Mouse (Mus musculus) hindbrain, embryonic 11.5 days (tissue): ENCODE measurements at regions not wholly inside any gene's neighbourhood (a gene's known extent, or its start where the extent isn't known, plus 50 kb on each side); places are given as distances from the start of the nearest gene placed in this dataset.
A peak's percentile ranks its signal among the peaks of the same experiment; 100 is the strongest.

Source experiments
- ATAC-seq: fragments of 200-750 bp; cut with Nextera tagmentation; 2 replicates; pipeline ENCODE4 v1.8.0; 2017; ENCODE audit warnings: mild to moderate bottlenecking, moderate TSS enrichment, moderate library complexity; ENCODE audit not compliant: low FRiP score
- DNase-seq: peaks from one replicate; pipeline ENCODE4 v3.0.0-alpha.2; 2015; ENCODE audit warnings: low spot score
- H3K27ac ChIP-seq: fragments of 300-500 bp; sonication (generic); 2 replicates; pipeline ENCODE4 v1.5.1; 2014; ENCODE audit warnings: mild to moderate bottlenecking, low read depth, low read length
- H3K27me3 ChIP-seq: fragments of 300-500 bp; sonication (generic); 2 replicates; pipeline ENCODE4 v1.6.1; 2014; ENCODE audit warnings: mild to moderate bottlenecking, low read length, moderate library complexity, mixed read lengths; ENCODE audit not compliant: control insufficient read depth, insufficient read depth
- H3K36me3 ChIP-seq: fragments of 300-500 bp; sonication (generic); 2 replicates; pipeline ENCODE4 v1.6.1; 2014; ENCODE audit warnings: mild to moderate bottlenecking, low read length, moderate library complexity, mixed read lengths; ENCODE audit not compliant: control insufficient read depth, insufficient read depth
- H3K4me1 ChIP-seq: fragments of 300-500 bp; sonication (generic); replicated peaks from 2 replicates; pipeline ENCODE4 v1.6.1; 2014; ENCODE audit warnings: low read length, mixed read lengths; ENCODE audit not compliant: control insufficient read depth, insufficient read depth
- H3K4me2 ChIP-seq: fragments of 300-500 bp; sonication (generic); replicated peaks from 2 replicates; pipeline ENCODE4 v1.6.1; 2014; ENCODE audit warnings: mild to moderate bottlenecking, low read depth, low read length
- H3K4me3 ChIP-seq: fragments of 300-500 bp; sonication (generic); 2 replicates; pipeline ENCODE4 v1.5.1; 2014; ENCODE audit warnings: low read depth, low read length
- H3K9ac ChIP-seq: fragments of 300-500 bp; sonication (generic); 2 replicates; pipeline ENCODE4 v1.6.1; 2014; ENCODE audit warnings: low read depth, low read length
- H3K9me3 ChIP-seq: fragments of 300-500 bp; sonication (generic); 2 replicates; pipeline ENCODE4 v1.6.1; 2016; ENCODE audit warnings: low read length; ENCODE audit not compliant: control insufficient read depth
- WGBS: fragments of 180-500 bp; shearing (Covaris S2); extraction: QIAGEN DNeasy Blood & Tissue Kit; methylation state at CpG from one replicate; pipeline ENCODE4 v1.1.7; 2014; 5-methylcytosine and 5-hydroxymethylcytosine counted together

GRCm38 (mm10) chr6:101048431-101048830 lies 215.0 kb downstream of the Ppp4r2 start:
- no peak overlapping the region for H3K27ac ChIP-seq
- ATAC-seq (no peak), DNase-seq (no peak)
- H3K4me3 ChIP-seq, result no peak overlapping the region
- H3K4me1 ChIP-seq, result peaks cover 6% of the 10 kb centered on the region; the same call in 1 of the 2 replicates
- WGBS, result 65% methylated on average over 1 of the region's 1 CpGs
- no peaks in the 10 kb centered on the region for H3K27me3 ChIP-seq
- H3K4me2 ChIP-seq, result no peak overlapping the region
- H3K36me3 ChIP-seq, result no peaks in the 10 kb centered on the region
- no peak overlapping the region for H3K9ac ChIP-seq
- H3K9me3 ChIP-seq, result no peaks in the 10 kb centered on the region

- H3K4me2 ChIP-seq, result no peak overlapping the region
- H3K36me3 ChIP-seq, result no peaks in the 10 kb centered on the region
- 37% methylated on average over 15 of the region's 15 CpGs for WGBS
- H3K9me3 ChIP-seq, result no peaks in the 10 kb centered on the region
- H3K4me3 ChIP-seq, result no peak overlapping the region
- peak overlapping the region; percentile 2; the same call in 1 of the 2 replicates for H3K27ac ChIP-seq
- DNase-seq, result peak; percentile 54
- peaks cover 6% of the 10 kb centered on the region; the same call in 1 of the 2 replicates for H3K4me1 ChIP-seq
- no peak overlapping the region for H3K9ac ChIP-seq
- ATAC-seq, result peak; percentile 61
- H3K27me3 ChIP-seq, result no peaks in the 10 kb centered on the region
These were observed 215.5 kb downstream of the Ppp4r2 start for GRCm38 (mm10) chr6:101048836-101049361.

GRCm38 (mm10) chr6:101054880-101055279 lies 221.5 kb downstream of the Ppp4r2 start:
- no peak for ATAC-seq
- no peak for DNase-seq
- 77% methylated on average over 7 of the region's 7 CpGs for WGBS

GRCm38 (mm10) chr6:101056318-101056717 lies 222.9 kb downstream of the Ppp4r2 start:
- ATAC-seq (no peak), DNase-seq (no peak)
- 93% methylated on average over 13 of the region's 13 CpGs for WGBS
- no peak overlapping the region for H3K4me3 ChIP-seq
- H3K36me3 ChIP-seq, result no peaks in the 10 kb centered on the region
- H3K9me3 ChIP-seq, result no peaks in the 10 kb centered on the region
- no peaks in the 10 kb centered on the region for H3K4me1 ChIP-seq
- no peak overlapping the region for H3K4me2 ChIP-seq
- H3K27ac ChIP-seq, result no peak overlapping the region
- H3K27me3 ChIP-seq, result no peaks in the 10 kb centered on the region
- H3K9ac ChIP-seq, result no peak overlapping the region

More at GRCm38 (mm10) chr6:101054880-101055279, 221.5 kb downstream of the Ppp4r2 start:
- Histone ChIP-seq H3K4me1 (no peaks in the 10 kb centered on the region), H3K9ac (no peak overlapping the region), H3K4me2 (no peak overlapping the region), H3K27ac (no peak overlapping the region), H3K9me3 (no peaks in the 10 kb centered on the region), H3K36me3 (no peaks in the 10 kb centered on the region), H3K4me3 (no peak overlapping the region), H3K27me3 (no peaks in the 10 kb centered on the region)

- Histone ChIP-seq H3K9ac (no peak overlapping the region), H3K4me2 (no peak overlapping the region), H3K36me3 (no peaks in the 10 kb centered on the region), H3K27me3 (no peaks in the 10 kb centered on the region), H3K27ac (no peak overlapping the region), H3K4me1 (no peaks in the 10 kb centered on the region), H3K9me3 (no peaks in the 10 kb centered on the region), H3K4me3 (no peak overlapping the region)
- ATAC-seq (peak; percentile 38; the same call in 1 of the 2 replicates), DNase-seq (no peak)
- 51% methylated on average over 8 of the region's 8 CpGs for WGBS
These were observed 225.6 kb downstream of the Ppp4r2 start for GRCm38 (mm10) chr6:101059058-101059457.

GRCm38 (mm10) chr6:101062186-101062585 lies 228.8 kb downstream of the Ppp4r2 start:
- no peaks in the 10 kb centered on the region for H3K9me3 ChIP-seq
- 94% methylated on average over 14 of the region's 14 CpGs for WGBS

GRCm38 (mm10) chr6:101075753-101076516 lies 242.5 kb downstream of the Ppp4r2 start:
- 77% methylated on average over 8 of the region's 8 CpGs for WGBS
- H3K4me1 ChIP-seq, result no peaks in the 10 kb centered on the region
- H3K9me3 ChIP-seq, result no peaks in the 10 kb centered on the region
- DNase-seq (peak; percentile 17), ATAC-seq (peak; percentile 61; the same call in 1 of the 2 replicates)
- H3K27ac ChIP-seq, result no peak overlapping the region
- no peaks in the 10 kb centered on the region for H3K27me3 ChIP-seq
- H3K36me3 ChIP-seq, result no peaks in the 10 kb centered on the region
- H3K4me2 ChIP-seq, result no peak overlapping the region
- H3K4me3 ChIP-seq, result no peak overlapping the region
- H3K9ac ChIP-seq, result no peak overlapping the region

More at GRCm38 (mm10) chr6:101062186-101062585, 228.8 kb downstream of the Ppp4r2 start:
- no peak for ATAC-seq
- Histone ChIP-seq H3K4me3 (no peak overlapping the region), H3K4me1 (no peaks in the 10 kb centered on the region), H3K27me3 (no peaks in the 10 kb centered on the region), H3K9ac (no peak overlapping the region), H3K36me3 (no peaks in the 10 kb centered on the region), H3K4me2 (no peak overlapping the region), H3K27ac (no peak overlapping the region)
- DNase-seq, result no peak

- H3K4me2 ChIP-seq, result no peak overlapping the region
- no peak for ATAC-seq
- WGBS, result 86% methylated on average over 5 of the region's 5 CpGs
- H3K27me3 ChIP-seq, result no peaks in the 10 kb centered on the region
- H3K9ac ChIP-seq, result no peak overlapping the region
- no peak overlapping the region for H3K27ac ChIP-seq
- H3K4me3 ChIP-seq, result no peak overlapping the region
- no peaks in the 10 kb centered on the region for H3K4me1 ChIP-seq
- H3K36me3 ChIP-seq, result no peaks in the 10 kb centered on the region
- no peaks in the 10 kb centered on the region for H3K9me3 ChIP-seq
- no peak for DNase-seq
These were observed 244.9 kb downstream of the Ppp4r2 start for GRCm38 (mm10) chr6:101078294-101078693.

- Histone ChIP-seq H3K9ac (no peak overlapping the region), H3K4me3 (no peak overlapping the region), H3K27me3 (no peaks in the 10 kb centered on the region), H3K4me2 (no peak overlapping the region), H3K36me3 (no peaks in the 10 kb centered on the region), H3K4me1 (no peaks in the 10 kb centered on the region), H3K9me3 (no peaks in the 10 kb centered on the region), H3K27ac (no peak overlapping the region)
- DNase-seq (no peak), ATAC-seq (no peak)
- WGBS, result 64% methylated on average over 7 of the region's 7 CpGs
These were observed 250.3 kb downstream of the Ppp4r2 start for GRCm38 (mm10) chr6:101083676-101084075.
